Mouse (Mus musculus) megakaryocyte-erythroid progenitor cell, adult 5-6 weeks (primary cell): ENCODE data around the gene Acox3. TPM values are rescaled to one million over a fixed set of nuclear protein-coding genes. Genes with fewer than 3 reads are reported as not detected.

Experiments used
- ATAC-seq: replicated peaks from 2 replicates; pipeline ENCODE4 v1.8.0; 2016; ENCODE audit warnings: mild to moderate bottlenecking, inconsistent platforms; ENCODE audit not compliant: severe bottlenecking, poor library complexity, low FRiP score, low TSS enrichment
- total RNA-seq, 2 experiments: library from RNA; stranded (forward) in 1 of 2; stranded (reverse) in 1 of 2; fragments of 200-1000, 215-1000 nt in 1 of 2; fragments of >200 nt in 1 of 2; fragmentation: Nextera tagmentation in 1 of 2; gene quantifications; 2 replicates each; pipeline ENCODE4 v1.2.3; 2014 to 2017

The Acox3 gene
- total RNA-seq, 2 experiments from 2014 or later, result 5.0 to 12.4 TPM

GRCm38 (mm10) chr5:35607784-35608183, 24.9 kb downstream of the Acox3 start:
- ATAC-seq, result no peak

DNA sequence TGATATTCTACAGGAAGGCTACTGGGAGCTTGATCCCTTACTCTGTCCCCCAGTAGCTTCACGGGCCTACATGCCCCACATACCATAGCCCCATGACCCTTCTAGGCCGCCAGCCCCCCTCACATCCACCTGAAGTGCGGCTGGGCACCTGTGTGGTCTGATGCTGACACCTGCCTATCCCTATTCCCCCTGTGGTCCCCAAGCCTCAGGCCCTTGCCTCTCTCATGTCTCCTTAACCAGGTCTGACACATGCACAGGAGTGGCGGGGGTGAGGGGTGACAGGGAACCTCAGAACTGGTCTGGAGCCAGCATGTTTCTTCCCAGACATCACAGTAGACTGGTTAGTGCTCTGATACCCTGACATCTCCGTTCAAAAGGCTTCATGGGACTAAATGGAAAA, 25.7 kb downstream of the Acox3 start:
- ATAC-seq, result no peak

DNA sequence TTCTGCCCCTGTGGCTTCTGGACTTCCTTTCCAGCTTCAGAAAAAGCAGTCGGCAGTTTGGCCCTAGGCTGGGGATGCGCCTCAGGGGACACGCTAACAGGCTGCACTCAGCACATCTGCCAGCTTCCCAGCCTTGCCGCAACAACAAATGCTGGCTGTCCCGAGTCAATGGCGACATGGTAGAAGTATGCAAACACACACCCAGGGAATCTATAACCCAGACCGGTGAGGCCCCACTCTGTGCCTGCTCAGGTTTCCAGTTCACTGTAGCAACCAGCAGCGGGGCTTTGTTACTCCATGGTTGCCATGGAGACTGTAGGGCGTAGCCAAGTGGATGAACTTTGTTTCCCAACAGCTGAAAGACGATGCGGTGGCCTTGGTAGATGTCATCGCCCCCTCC, 26.5 kb downstream of the Acox3 start:
- no peak for ATAC-seq

GRCm38 (mm10) chr5:35609971-35610370, 27.1 kb downstream of the Acox3 start:
- ATAC-seq, result no peak

DNA sequence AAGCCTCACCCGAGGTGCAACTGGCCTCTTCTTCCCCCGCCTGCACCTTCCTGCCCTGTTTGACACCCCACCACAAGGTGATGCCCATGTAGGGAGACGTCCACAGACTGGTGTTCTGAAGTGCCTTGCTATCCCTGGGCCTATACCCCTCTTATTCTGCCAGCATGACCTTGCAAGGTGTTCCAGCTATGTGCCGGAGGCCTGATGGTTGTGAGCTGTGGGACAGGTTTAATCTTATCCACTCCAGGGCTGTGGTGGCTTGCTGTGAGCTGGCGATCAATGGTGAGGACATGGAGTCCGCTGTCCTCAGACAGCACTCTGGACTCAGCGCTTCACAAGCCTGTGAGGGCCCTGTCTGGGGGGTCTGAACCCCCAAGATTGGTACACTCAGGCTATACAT, 27.5 kb downstream of the Acox3 start:
- no peak for ATAC-seq

- no peak for ATAC-seq
Observed at GRCm38 (mm10) chr5:35611170-35611569, 28.3 kb downstream of the Acox3 start.

DNA sequence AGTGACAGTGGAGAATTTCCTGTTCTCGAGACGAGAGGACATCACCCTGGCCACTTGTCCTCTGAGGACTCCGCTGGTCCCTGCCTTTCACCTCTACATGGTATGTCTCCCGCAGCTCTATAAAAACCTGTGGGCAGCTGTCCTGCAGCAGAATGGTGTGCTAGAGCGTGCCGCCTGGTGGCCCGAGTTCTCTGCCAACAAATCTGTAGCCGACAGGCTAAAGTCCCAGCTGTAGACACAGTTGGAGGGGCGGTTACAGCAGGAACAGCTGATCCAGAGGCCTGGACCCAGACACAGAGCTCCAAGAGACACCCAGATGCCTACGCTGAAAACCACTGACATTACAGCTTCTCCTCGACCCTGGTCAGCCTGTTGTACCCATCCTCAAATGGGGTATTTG, 29.1 kb downstream of the Acox3 start:
- ATAC-seq, result no peak

DNA sequence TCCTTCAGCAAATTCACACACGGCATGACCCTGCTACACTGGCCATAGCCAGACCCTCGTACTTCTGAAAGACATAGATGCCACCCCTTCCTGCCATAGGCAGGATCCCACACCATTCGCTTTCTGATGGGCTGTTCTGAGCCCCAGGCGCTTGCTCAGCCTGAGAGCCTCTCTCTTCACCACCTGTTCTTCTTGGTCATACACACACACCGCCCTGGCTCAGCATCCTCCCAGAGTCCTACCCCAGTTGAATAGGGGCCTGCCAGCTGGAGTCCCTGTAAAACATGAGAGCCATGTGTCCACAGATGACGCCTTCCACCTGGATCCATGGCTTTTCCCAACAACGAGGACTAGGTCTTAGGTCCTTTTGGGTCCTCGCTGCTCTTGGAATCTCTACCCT, 29.9 kb downstream of the Acox3 start:
- no peak; the same call in 1 of the 2 replicates for ATAC-seq

- ATAC-seq, result no peak
Observed at GRCm38 (mm10) chr5:35616943-35617342, 34.1 kb downstream of the Acox3 start.

DNA sequence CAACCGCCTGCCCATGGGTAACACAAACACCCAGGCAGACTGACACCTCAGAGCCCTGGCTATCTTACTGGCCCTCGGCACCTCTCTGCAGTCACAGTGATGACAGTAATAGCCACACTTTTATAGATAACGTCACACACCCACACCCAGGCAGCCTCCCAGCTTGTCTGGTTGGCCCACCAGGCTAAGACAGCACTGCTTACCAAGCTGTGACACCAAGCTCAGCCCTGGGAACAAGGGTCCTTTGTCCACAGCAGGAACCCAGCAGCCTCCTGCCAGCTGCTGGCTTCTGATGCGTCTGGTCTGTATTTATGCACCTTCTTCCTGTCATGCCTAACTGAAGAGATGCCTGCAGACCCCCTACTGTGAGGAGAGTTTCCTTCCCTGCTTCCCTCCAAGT, 38.3 kb downstream of the Acox3 start:
- ATAC-seq, result no peak

- ATAC-seq, result no peak
Observed at GRCm38 (mm10) chr5:35623831-35624230, 41.0 kb downstream of the Acox3 start.

GRCm38 (mm10) chr5:35624751-35625239, 42.0 kb downstream of the Acox3 start:
- no peak for ATAC-seq

DNA sequence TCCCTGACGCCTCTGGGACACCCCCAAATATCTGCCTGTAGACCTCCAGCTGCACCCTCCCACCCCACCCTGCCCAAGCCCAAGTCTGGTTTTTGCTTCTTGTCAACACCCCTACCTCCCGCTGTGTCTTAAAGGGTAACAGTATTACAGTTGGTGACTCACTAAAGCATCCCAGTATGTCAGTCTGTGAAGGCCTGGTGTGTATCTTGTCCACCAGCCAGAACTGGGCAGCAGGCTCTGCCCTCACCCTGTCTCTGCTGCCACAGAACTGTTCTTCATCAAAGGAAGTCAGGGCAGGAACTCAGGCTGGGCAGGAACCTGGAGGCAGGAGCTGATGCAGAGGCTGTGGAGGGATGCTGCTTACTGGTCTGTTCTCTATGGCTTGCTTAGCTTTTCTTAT, 43.6 kb downstream of the Acox3 start:
- ATAC-seq, result no peak

DNA sequence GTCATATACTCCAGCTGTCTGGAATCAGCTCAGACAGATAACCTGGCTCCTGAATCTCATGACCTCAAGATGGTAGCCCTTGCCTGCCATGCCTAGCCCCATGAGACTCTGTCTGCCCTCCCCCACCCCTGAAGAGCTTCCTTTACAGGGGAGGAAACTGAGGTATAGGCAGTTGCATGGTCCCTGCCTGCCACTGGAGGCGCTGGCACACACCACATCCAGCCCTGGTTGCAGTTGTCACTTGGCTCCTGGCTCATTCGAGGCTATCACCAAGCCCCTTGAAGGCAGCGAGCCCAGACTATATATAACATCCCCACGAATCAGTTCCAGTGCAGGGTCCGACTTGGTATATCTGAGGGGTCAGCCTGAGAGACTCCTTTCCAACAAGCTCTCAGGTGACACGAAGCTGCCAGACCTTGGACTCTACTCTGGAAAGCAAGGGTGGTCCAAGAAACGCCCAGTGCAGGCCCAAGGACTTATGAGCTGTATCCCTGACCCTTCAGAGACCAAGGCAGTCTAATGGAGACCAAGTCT, 44.5 kb downstream of the Acox3 start:
- ATAC-seq, result no peak

DNA sequence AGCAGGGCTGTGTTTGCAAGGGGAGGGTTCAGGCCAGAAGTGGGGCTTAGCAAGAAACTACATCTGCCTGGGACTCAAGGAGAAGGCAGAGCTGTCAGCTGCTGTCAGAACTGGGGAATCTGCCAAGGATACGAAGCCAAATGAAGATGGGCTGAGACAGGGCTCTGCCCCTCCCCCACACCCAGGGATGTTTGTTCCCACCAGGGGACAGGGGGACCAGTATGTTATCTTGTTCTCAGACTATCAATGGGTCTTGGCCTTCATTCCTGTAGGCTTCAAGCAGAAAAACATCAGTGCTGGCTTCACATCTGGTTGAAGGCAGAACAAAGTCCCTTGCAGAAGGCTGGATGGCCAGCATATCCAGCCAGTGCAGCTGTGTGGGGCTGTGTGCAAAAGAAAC, 45.8 kb downstream of the Acox3 start:
- no peak for ATAC-seq

GRCm38 (mm10) chr5:35629333-35629732, 46.5 kb downstream of the Acox3 start:
- ATAC-seq, result no peak

GRCm38 (mm10) chr5:35630706-35631105, 47.9 kb downstream of the Acox3 start:
- no peak for ATAC-seq

GRCm38 (mm10) chr5:35631224-35631623, 48.4 kb downstream of the Acox3 start:
- no peak for ATAC-seq

- ATAC-seq, result no peak
Observed at GRCm38 (mm10) chr5:35631755-35632154, 48.9 kb downstream of the Acox3 start.

DNA sequence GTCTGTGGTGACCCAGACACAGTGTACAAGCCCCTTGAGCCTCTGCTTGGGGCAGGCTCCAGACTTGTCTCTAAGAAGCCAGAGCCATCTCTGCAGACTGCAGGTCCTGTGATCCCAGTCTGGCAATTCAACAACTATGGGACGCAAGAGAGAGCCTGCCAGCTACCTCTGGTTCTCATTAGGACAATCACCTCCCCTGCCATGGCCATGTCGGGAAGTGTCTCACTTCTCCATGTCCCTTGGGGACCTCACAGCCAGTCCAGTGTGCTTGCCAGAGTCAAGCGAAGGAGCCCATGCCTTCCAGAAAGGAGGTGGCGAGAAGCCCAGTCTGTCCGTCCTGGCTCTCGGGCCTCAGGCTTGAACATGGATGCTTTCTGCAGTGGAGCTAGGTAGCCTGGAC, 50.0 kb downstream of the Acox3 start:
- no peak for ATAC-seq

GRCm38 (mm10) chr5:35636016-35636415, 53.2 kb downstream of the Acox3 start:
- no peak for ATAC-seq

DNA sequence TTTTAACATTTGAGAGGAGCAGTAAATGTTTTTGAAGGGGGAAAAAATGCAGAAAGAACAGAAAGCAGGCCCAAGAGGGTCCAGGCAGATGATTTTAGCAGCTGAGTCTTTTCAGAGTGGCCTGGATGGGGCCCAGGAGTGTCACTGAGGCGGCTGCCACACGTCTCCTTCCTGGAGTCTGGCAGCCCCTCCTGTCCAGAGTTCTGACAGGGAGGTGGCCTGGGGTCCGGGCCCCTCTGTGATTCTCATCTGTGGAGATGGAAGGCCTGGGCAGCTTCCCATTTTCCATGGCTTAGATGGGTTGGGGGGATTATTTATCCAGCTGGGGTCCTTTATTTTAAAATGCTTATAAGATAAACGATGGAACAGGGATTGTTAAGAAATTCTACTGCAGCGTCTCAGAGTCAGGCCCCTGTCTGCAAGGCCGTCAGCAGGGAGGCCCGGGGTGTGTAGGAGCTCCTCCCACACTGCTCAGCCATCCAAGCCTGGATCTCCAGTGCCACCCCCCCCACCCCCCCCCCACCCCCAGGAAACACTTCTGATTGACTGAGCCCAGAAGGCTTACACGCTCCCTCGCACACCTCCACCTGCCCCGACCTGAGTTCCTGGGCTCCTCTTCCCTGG, 59.2 kb downstream of the Acox3 start:
- no peak for ATAC-seq
